Mouse (Mus musculus) forebrain, embryonic 15.5 days (tissue): ENCODE data around the gene Scube3. TPM values are rescaled to one million over a fixed set of nuclear protein-coding genes. Genes with fewer than 3 reads are reported as not detected.
A peak's percentile ranks its signal among the peaks of the same experiment; 100 is the strongest.
"Not testable (repeated sequence)": the region's sequence is repeated elsewhere in the genome, so short reads cannot be mapped to it uniquely, and the experiment has no call there.

ENCODE experiments used
- ATAC-seq: fragments of 200-750 bp; cut with Nextera tagmentation; replicated peaks from 2 replicates; pipeline ENCODE4 v1.8.0; 2017; ENCODE audit warnings: mild to moderate bottlenecking, moderate TSS enrichment, moderate library complexity
- H3K27ac ChIP-seq: fragments of 300-500 bp; sonication (generic); replicated peaks from 2 replicates; pipeline ENCODE4 v1.5.1; 2015; ENCODE audit warnings: mild to moderate bottlenecking, inconsistent platforms
- H3K27me3 ChIP-seq: fragments of 300-500 bp; sonication (generic); 2 replicates; pipeline ENCODE4 v1.6.1; 2015; ENCODE audit warnings: inconsistent platforms
- H3K36me3 ChIP-seq: fragments of 300-500 bp; sonication (generic); 2 replicates; pipeline ENCODE4 v1.6.1; 2015; ENCODE audit warnings: mild to moderate bottlenecking, inconsistent platforms
- H3K4me1 ChIP-seq: fragments of 300-500 bp; sonication (generic); 2 replicates; pipeline ENCODE4 v1.6.1; 2015; ENCODE audit warnings: inconsistent platforms
- H3K4me2 ChIP-seq: fragments of 300-500 bp; sonication (generic); replicated peaks from 2 replicates; pipeline ENCODE4 v1.6.1; 2015; ENCODE audit warnings: mild to moderate bottlenecking, inconsistent platforms
- H3K4me3 ChIP-seq: fragments of 300-500 bp; sonication (generic); 2 replicates; pipeline ENCODE4 v1.5.1; 2015; ENCODE audit warnings: mild to moderate bottlenecking, inconsistent platforms
- H3K9ac ChIP-seq: fragments of 300-500 bp; sonication (generic); replicated peaks from 2 replicates; pipeline ENCODE4 v1.6.1; 2015; ENCODE audit warnings: mild to moderate bottlenecking, inconsistent platforms
- H3K9me3 ChIP-seq: fragments of 300-500 bp; sonication (generic); 2 replicates; pipeline ENCODE4 v1.6.1; 2016; ENCODE audit warnings: inconsistent platforms
- WGBS: fragments of 180-500 bp; shearing (Covaris S2); methylation state at CpG from one replicate; pipeline ENCODE4 v1.1.7; 2015; ENCODE audit warnings: mixed read lengths; 5-methylcytosine and 5-hydroxymethylcytosine counted together
- polyA plus RNA-seq: library from polyadenylated mRNA; unstranded; fragments of >200 nt; fragmentation: Nextera tagmentation; extraction: Ambion mirVana; gene quantifications from 2 replicates; pipeline ENCODE4 v1.2.1, GENCODE M21; 2015

The Scube3 gene
- polyA plus RNA-seq, 1 experiment from 2014 or later = 4.2 TPM

GRCm38 (mm10) chr17:28211921-28212341 is 70.0 kb downstream of the Scube3 start:
- H3K27ac ChIP-seq = no peak overlapping the region
- no peak overlapping the region for H3K9ac ChIP-seq
- no peak overlapping the region for H3K4me2 ChIP-seq
- H3K36me3 ChIP-seq = no peaks in the 10 kb centered on the region
- WGBS = 76% methylated on average over 6 of the region's 6 CpGs
- H3K9me3 ChIP-seq = no peaks in the 10 kb centered on the region
- H3K27me3 ChIP-seq = no peaks in the 10 kb centered on the region
- H3K4me3 ChIP-seq = no peak overlapping the region
- no peak for ATAC-seq
- H3K4me1 ChIP-seq = no peaks in the 10 kb centered on the region

- Histone ChIP-seq H3K9me3 (no peaks in the 10 kb centered on the region), H3K27ac (no peak overlapping the region), H3K9ac (no peak overlapping the region), H3K4me2 (no peak overlapping the region), H3K4me1 (no peaks in the 10 kb centered on the region), H3K36me3 (no peaks in the 10 kb centered on the region), H3K4me3 (no peak overlapping the region), H3K27me3 (no peaks in the 10 kb centered on the region)
- WGBS = 78% methylated on average over 9 of the region's 9 CpGs
- ATAC-seq = no peak
Observed at GRCm38 (mm10) chr17:28212391-28212790, 70.5 kb downstream of the Scube3 start.

- no peak overlapping the region for H3K9ac ChIP-seq
- no peaks in the 10 kb centered on the region for H3K4me1 ChIP-seq
- no peak overlapping the region for H3K4me3 ChIP-seq
- no peak overlapping the region for H3K4me2 ChIP-seq
- no peaks in the 10 kb centered on the region for H3K9me3 ChIP-seq
- H3K36me3 ChIP-seq = no peaks in the 10 kb centered on the region
- no peak for ATAC-seq
- no peak overlapping the region for H3K27ac ChIP-seq
- H3K27me3 ChIP-seq = no peaks in the 10 kb centered on the region
- WGBS = 34% methylated on average over 4 of the region's 4 CpGs
Observed at GRCm38 (mm10) chr17:28213236-28213635, 71.3 kb downstream of the Scube3 start.

GRCm38 (mm10) chr17:28216791-28217190 is 74.8 kb downstream of the Scube3 start:
- Histone ChIP-seq H3K27ac (no peak overlapping the region), H3K9me3 (no peaks in the 10 kb centered on the region), H3K36me3 (no peaks in the 10 kb centered on the region), H3K9ac (no peak overlapping the region), H3K4me2 (no peak overlapping the region), H3K4me3 (no peak overlapping the region), H3K4me1 (no peaks in the 10 kb centered on the region), H3K27me3 (no peaks in the 10 kb centered on the region)
- ATAC-seq = no peak
- 88% methylated on average over 9 of the region's 9 CpGs for WGBS

- no peak overlapping the region for H3K9ac ChIP-seq
- H3K36me3 ChIP-seq = no peaks in the 10 kb centered on the region
- WGBS = 34% methylated on average over 23 of the region's 23 CpGs
- H3K4me1 ChIP-seq = peaks cover 2% of the 10 kb centered on the region; the same call in 1 of the 2 replicates
- no peak overlapping the region for H3K27ac ChIP-seq
- no peak overlapping the region for H3K4me3 ChIP-seq
- no peak overlapping the region for H3K4me2 ChIP-seq
- no peak for ATAC-seq
- H3K27me3 ChIP-seq = no peaks in the 10 kb centered on the region
- no peaks in the 10 kb centered on the region for H3K9me3 ChIP-seq
Observed at GRCm38 (mm10) chr17:28217721-28218649, 76.0 kb downstream of the Scube3 start.

- H3K27me3 ChIP-seq, H3K9ac ChIP-seq, H3K27ac ChIP-seq, H3K36me3 ChIP-seq, H3K4me2 ChIP-seq, H3K4me3 ChIP-seq, ATAC-seq, H3K9me3 ChIP-seq: not testable (repeated sequence)
- WGBS = 95% methylated on average over 10 of the region's 10 CpGs
- H3K4me1 ChIP-seq = peaks cover 24% of the 10 kb centered on the region
Observed at GRCm38 (mm10) chr17:28222463-28222862, 80.5 kb downstream of the Scube3 start.

- 2% methylated on average over 46 of the region's 46 CpGs for WGBS
- peaks cover 24% of the 10 kb centered on the region for H3K4me1 ChIP-seq
Observed at GRCm38 (mm10) chr17:28223561-28224391, 81.8 kb downstream of the Scube3 start.

More at GRCm38 (mm10) chr17:28223561-28224391, 81.8 kb downstream of the Scube3 start:
- H3K4me2 ChIP-seq = peak overlapping the region; percentile 98
- no peaks in the 10 kb centered on the region for H3K36me3 ChIP-seq
- peak overlapping the region; percentile 78 for H3K27ac ChIP-seq
- H3K4me3 ChIP-seq = peak overlapping the region; percentile 53
- H3K27me3 ChIP-seq = no peaks in the 10 kb centered on the region
- peak overlapping the region; percentile 67 for H3K9ac ChIP-seq
- peak; percentile 80 for ATAC-seq
- no peaks in the 10 kb centered on the region for H3K9me3 ChIP-seq

Other genes starting within 250 kb of the Scube3 start
- gene Anks1, start 232.8 kb upstream of the Scube3 start, polyA plus RNA-seq = 35.3 and 38.6 TPM in 2 replicates
- 71.7 and 73.2 TPM in 2 replicates for gene Taf11, start 232.3 kb upstream of the Scube3 start, polyA plus RNA-seq
- gene Tcp11, start 61.5 kb upstream of the Scube3 start, polyA plus RNA-seq = 1.7 and 1.8 TPM in 2 replicates
- gene Zfp523, start 35.0 kb downstream of the Scube3 start, polyA plus RNA-seq = 39.6 and 40.7 TPM in 2 replicates
- 3.7 and 4.8 TPM in 2 replicates for gene Def6, start 65.6 kb downstream of the Scube3 start, polyA plus RNA-seq
- gene Ppard, start 90.6 kb downstream of the Scube3 start, polyA plus RNA-seq = 1.3 and 1.4 TPM in 2 replicates
- 25.9 and 27.4 TPM in 2 replicates for gene Fance, start 171.4 kb downstream of the Scube3 start, polyA plus RNA-seq
- gene Rpl10a, start 186.3 kb downstream of the Scube3 start, polyA plus RNA-seq = 359 and 384 TPM in 2 replicates
- gene Tead3, start 208.7 kb downstream of the Scube3 start, polyA plus RNA-seq = 1.9 TPM in 2 replicates
- 1.2 and 1.8 TPM in 2 replicates for gene Tulp1, start 223.1 kb downstream of the Scube3 start, polyA plus RNA-seq